Comparison of ENCODE assay signal across 9 mouse cellular contexts in genomic region chr1:135312201-135312600, GRCm38 (mm10). TPM values are rescaled to one million over a fixed set of nuclear protein-coding genes. Genes with fewer than 3 reads are reported as not detected.
DNase-seq lines count a peak whose midpoint lies in the region; ATAC-seq and TF ChIP-seq lines count a peak whose summit lies in the region.
"Had no signal": no experiment of that assay in that cellular context is flagged by ENCODE, and none has a peak within 500 bp of the region (broad histone marks: within the 10 kb centered on the region; RNA-seq: fewer than 3 reads in every experiment).

No protein-coding gene starts in this region.

- TF ChIP-seq EP300 in stomach, postnatal 0 days (optimal IDR thresholded peaks at IDR 0.05) = no peak

- H3K36me3 ChIP-seq in megakaryocyte, embryonic 14.5 days (replicated peaks; ENCODE audit: low read length) = peaks cover 36% of the 10 kb centered on the region
- peaks cover 24% of the 10 kb centered on the region for H3K36me3 ChIP-seq in limb, embryonic 15.5 days
- H3K36me3 ChIP-seq in stomach, postnatal 0 days (ENCODE audit: control insufficient read depth, insufficient read depth, low read length) = peaks cover 3% of the 10 kb centered on the region

- H3K4me3 ChIP-seq in cerebellum, adult 2 months (replicated peaks; ENCODE audit: insufficient read depth, low read depth, low read length) = peak overlapping the region; percentile 99
- H3K4me3 ChIP-seq in megakaryocyte, embryonic 14.5 days (replicated peaks) = peak overlapping the region; percentile 99
- H3K4me3 ChIP-seq in limb, embryonic 15.5 days = peak overlapping the region; percentile 83
- no peak overlapping the region for H3K4me3 ChIP-seq in stomach, postnatal 0 days (ENCODE audit: low read depth, low read length)

- H3K4me1 ChIP-seq in cerebellum, adult 2 months (ENCODE audit: control insufficient read depth, insufficient read depth, low read length) = peaks cover 6% of the 10 kb centered on the region
- H3K4me1 ChIP-seq in megakaryocyte, embryonic 14.5 days = peaks cover 23% of the 10 kb centered on the region
- peaks cover 17% of the 10 kb centered on the region for H3K4me1 ChIP-seq in limb, embryonic 15.5 days
- 0 out of 2 replicates have a peak, but pooled peaks cover 3% of the 10 kb centered on the region for H3K4me1 ChIP-seq in stomach, postnatal 0 days (replicated peaks; ENCODE audit: control insufficient read depth, insufficient read depth)

- no peak for TF ChIP-seq CTCF in cerebellum, adult 2 months (IDR thresholded peaks at IDR 0.05; ENCODE audit: borderline replicate concordance, insufficient read depth, low read depth, low read length)
- no peak for TF ChIP-seq CTCF in stomach, postnatal 0 days (IDR thresholded peaks at IDR 0.05; ENCODE audit: low read depth)

- no peak overlapping the region for H3K27ac ChIP-seq in cerebellum, adult 2 months (ENCODE audit: insufficient read depth, low read length)
- H3K27ac ChIP-seq in limb, embryonic 15.5 days = no peak overlapping the region
- H3K27ac ChIP-seq in stomach, postnatal 0 days (replicated peaks) = no peak overlapping the region

- DNase-seq in cerebellum, adult 2 months = no peak
- DNase-seq in cerebellum, postnatal 4 days (ENCODE audit: low spot score in 2 of 2) = no peak
- DNase-seq in stomach, postnatal 0 days (ENCODE audit: low spot score) = no peak
- no peak for DNase-seq in urinary bladder, adult 18-20 months (ENCODE audit: low spot score in 2 of 2)
- DNase-seq in spleen, postnatal 10 days (ENCODE audit: low spot score in 2 of 2) = no peak

- no peak for ATAC-seq in megakaryocyte, adult 5-6 weeks (ENCODE audit: poor library complexity, severe bottlenecking)
- ATAC-seq in limb, embryonic 15.5 days (ENCODE audit: insufficient number of reproducible peaks, low FRiP score, low TSS enrichment, low read depth) = no peak
- ATAC-seq in stomach, postnatal 0 days (ENCODE audit: low FRiP score, low TSS enrichment) = no peak

- TF ChIP-seq POLR2A in cerebellum, adult 2 months (IDR thresholded peaks at IDR 0.05; ENCODE audit: borderline replicate concordance, insufficient read depth, low read length) = no peak

- H3K27me3 ChIP-seq in cerebellum, adult 2 months (ENCODE audit: control insufficient read depth, insufficient read depth, low read length) = no peaks in the 10 kb centered on the region
- peaks cover 2% of the 10 kb centered on the region for H3K27me3 ChIP-seq in megakaryocyte, embryonic 14.5 days (replicated peaks)
- H3K27me3 ChIP-seq in limb, embryonic 15.5 days = no peaks in the 10 kb centered on the region
- H3K27me3 ChIP-seq in stomach, postnatal 0 days (ENCODE audit: control insufficient read depth, insufficient read depth, low read length) = no peaks in the 10 kb centered on the region

- H3K9ac ChIP-seq in limb, embryonic 15.5 days = no peak overlapping the region
- H3K9ac ChIP-seq in stomach, postnatal 0 days (ENCODE audit: low read length) = peak overlapping the region; percentile 97; the same call in 1 of the 2 replicates

- peak overlapping the region; percentile 64 for H3K4me2 ChIP-seq in limb, embryonic 15.5 days
- peak overlapping the region; percentile 82 for H3K4me2 ChIP-seq in stomach, postnatal 0 days (replicated peaks; ENCODE audit: low read depth)

- H3K9me3 ChIP-seq in megakaryocyte, embryonic 14.5 days = no peaks in the 10 kb centered on the region
- H3K9me3 ChIP-seq in limb, embryonic 15.5 days = no peaks in the 10 kb centered on the region
- no peaks in the 10 kb centered on the region for H3K9me3 ChIP-seq in stomach, postnatal 0 days (ENCODE audit: control insufficient read depth, low read length)

- WGBS in cerebellum, adult 2 months = 78% methylated on average over 4 of the region's 4 CpGs
- 82% methylated on average over 4 of the region's 4 CpGs for WGBS in limb, embryonic 15.5 days
- 62% methylated on average over 4 of the region's 4 CpGs for WGBS in stomach, postnatal 0 days

RNA-seq across cellular contexts. Expression of gene Timm17a, which starts 1.4 kb away (rescaled TPM):
- 104 and 110 TPM in 2 replicates for polyA plus RNA-seq in cerebellum, adult 2 months (2012; rRNA removed)
- 2.2 and 5.0 TPM in 2 replicates for polyA plus RNA-seq in megakaryocyte, embryonic 14.5 days (2012; ENCODE audit: insufficient read depth, low replicate concordance)
- total RNA-seq in megakaryocyte, adult 5-6 weeks (2015) = 55.0 and 67.3 TPM in 2 replicates
- total RNA-seq in megakaryocyte, adult 5-6 weeks (2017) = 14.1 and 20.0 TPM in 2 replicates
- 186 and 190 TPM in 2 replicates for polyA plus RNA-seq in limb, embryonic 15.5 days (2015; fragmentation: Nextera tagmentation; extraction: Ambion mirVana)
- polyA plus RNA-seq in stomach, postnatal 0 days (2015; fragmentation: Nextera tagmentation; extraction: Ambion mirVana) = 237 and 250 TPM in 2 replicates

RNA-seq across cellular contexts. Expression of gene Lmod1, which starts 12.4 kb away (rescaled TPM):
- 0.47 and 0.59 TPM in 2 replicates for polyA plus RNA-seq in cerebellum, adult 2 months (2012; rRNA removed)
- not detected in 2 replicates for polyA plus RNA-seq in megakaryocyte, embryonic 14.5 days (2012; ENCODE audit: insufficient read depth, low replicate concordance)
- not detected in 2 replicates for total RNA-seq in megakaryocyte, adult 5-6 weeks (2015)
- total RNA-seq in megakaryocyte, adult 5-6 weeks (2017) = not detected in 2 replicates
- polyA plus RNA-seq in limb, embryonic 15.5 days (2015; fragmentation: Nextera tagmentation; extraction: Ambion mirVana) = 0.46 and 0.98 TPM in 2 replicates
- 19.5 and 22.4 TPM in 2 replicates for polyA plus RNA-seq in stomach, postnatal 0 days (2015; fragmentation: Nextera tagmentation; extraction: Ambion mirVana)

RNA-seq across cellular contexts. Expression of gene Rnpep, which starts 28.3 kb away (rescaled TPM):
- 54.2 and 54.4 TPM in 2 replicates for polyA plus RNA-seq in cerebellum, adult 2 months (2012; rRNA removed)
- polyA plus RNA-seq in megakaryocyte, embryonic 14.5 days (2012; ENCODE audit: insufficient read depth, low replicate concordance) = 15.5 and 18.7 TPM in 2 replicates
- total RNA-seq in megakaryocyte, adult 5-6 weeks (2015) = 127 TPM in 2 replicates
- total RNA-seq in megakaryocyte, adult 5-6 weeks (2017) = 118 and 122 TPM in 2 replicates
- polyA plus RNA-seq in limb, embryonic 15.5 days (2015; fragmentation: Nextera tagmentation; extraction: Ambion mirVana) = 84.7 and 86.3 TPM in 2 replicates
- 54.7 and 61.2 TPM in 2 replicates for polyA plus RNA-seq in stomach, postnatal 0 days (2015; fragmentation: Nextera tagmentation; extraction: Ambion mirVana)

RNA-seq across cellular contexts. Expression of gene Elf3, which starts 53.8 kb away (rescaled TPM):
- polyA plus RNA-seq in cerebellum, adult 2 months (2012; rRNA removed) = 0.34 and 0.63 TPM in 2 replicates
- not detected in 2 replicates for polyA plus RNA-seq in megakaryocyte, embryonic 14.5 days (2012; ENCODE audit: insufficient read depth, low replicate concordance)
- total RNA-seq in megakaryocyte, adult 5-6 weeks (2015) = not detected in 2 replicates
- not detected in 2 replicates for total RNA-seq in megakaryocyte, adult 5-6 weeks (2017)
- 14.3 and 14.9 TPM in 2 replicates for polyA plus RNA-seq in limb, embryonic 15.5 days (2015; fragmentation: Nextera tagmentation; extraction: Ambion mirVana)
- polyA plus RNA-seq in stomach, postnatal 0 days (2015; fragmentation: Nextera tagmentation; extraction: Ambion mirVana) = 152 and 162 TPM in 2 replicates
- total RNA-seq: left cerebral cortex, adult 18-20 months had no signal

Comparison
In these comparisons a context has a peak if more than half of its experiments do, and no peak if none do; other contexts are left out.
1. RNA of gene Timm17a, which starts 1.4 kb away (polyA plus RNA-seq): 237 to 250 TPM in stomach, postnatal 0 days, 186 to 190 TPM in limb, embryonic 15.5 days and 104 to 110 TPM in cerebellum, adult 2 months; 2.2 to 5.0 TPM in megakaryocyte, embryonic 14.5 days; every median in the first group is over 10 times any median in the second.
2. RNA of gene Lmod1, which starts 12.4 kb away (polyA plus RNA-seq): 19.5 to 22.4 TPM in stomach, postnatal 0 days; 0.47 to 0.59 TPM in cerebellum, adult 2 months, 0.46 to 0.98 TPM in limb, embryonic 15.5 days and not detected in megakaryocyte, embryonic 14.5 days; every median in the first group is over 10 times any median in the second.